Mouse (Mus musculus) gastrocnemius, postnatal 14 days (tissue): ENCODE results near the gene Fcrl1. TPM values are rescaled to one million over a fixed set of nuclear protein-coding genes. Genes with fewer than 3 reads are reported as not detected.
"Not testable (repeated sequence)": the region's sequence is repeated elsewhere in the genome, so short reads cannot be mapped to it uniquely, and the experiment has no call there.

Experiments used
- DNase-seq: peaks from one replicate; pipeline ENCODE4 v3.0.0; 2021; ENCODE audit warnings: mixed read lengths
- intact Hi-C: fragments of 180-260 bp; cut with DNase I; formaldehyde crosslinking; loops from one replicate; pipeline ENCODE4 v1.15.1; 2025; ENCODE audit warnings: low total_unique reads
- long read RNA-seq, 2 experiments: library from polyadenylated mRNA; stranded (forward); transcript quantifications; one replicate each; pipeline ENCODE4 v2.0.0; 2021
- total RNA-seq, 2 experiments: library from RNA; stranded (reverse); gene quantifications; 2 replicates each; pipeline ENCODE4 v1.2.3; 2021

Gene Fcrl1
- not detected for total RNA-seq
- long read RNA-seq, experiment 1, result 0 reads
- long read RNA-seq, experiment 2, result 0 reads

DNA sequence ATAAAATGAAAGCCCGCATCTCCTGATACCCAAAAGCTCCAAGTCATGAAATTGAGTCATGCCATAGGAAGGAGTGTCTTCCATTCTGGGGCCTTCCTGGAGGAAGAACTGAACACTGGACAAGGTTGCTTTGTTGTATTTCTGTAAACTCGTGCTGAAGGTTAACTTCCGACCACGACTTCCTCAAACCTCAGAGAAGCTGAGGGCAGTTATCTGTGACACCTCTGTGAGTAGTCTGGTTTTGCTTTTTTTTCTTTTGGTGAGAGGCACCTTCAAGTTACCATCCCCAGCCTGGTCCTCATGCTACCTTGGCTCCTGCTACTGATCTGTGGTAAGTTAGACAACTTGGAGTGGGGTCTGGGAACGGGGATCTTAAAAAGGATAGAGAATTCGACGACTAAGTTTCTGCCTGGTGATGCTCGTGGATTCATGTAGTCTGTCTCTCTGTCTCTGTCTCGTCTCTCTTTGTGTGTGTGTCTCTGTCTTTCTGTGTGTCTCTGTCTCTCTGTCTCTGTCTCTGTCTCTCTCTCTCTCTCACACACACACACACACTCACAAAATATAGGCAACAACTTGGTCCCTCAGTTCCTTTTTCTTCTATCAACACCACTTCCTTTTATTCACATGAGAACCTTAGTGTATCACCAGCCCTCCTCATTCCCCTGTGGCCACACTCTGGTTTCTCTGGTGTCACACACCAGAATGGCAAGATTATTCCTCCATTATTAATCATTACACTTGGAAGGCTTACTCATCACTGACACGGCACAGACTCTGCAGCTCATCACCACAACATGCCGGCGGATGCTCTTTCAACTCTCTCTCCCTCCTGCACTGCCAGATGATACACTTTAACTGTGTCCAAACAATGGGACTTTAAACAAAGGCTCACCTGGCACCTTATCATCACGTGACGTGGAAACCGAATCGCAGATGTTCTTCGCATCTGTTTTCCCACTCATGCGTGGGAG is at the start of gene Fcrl1:
TSS of gene Fcrl1 (plus strand) at position 193 of the 971 bp plus-strand sequence.
- intact Hi-C loops, result no loop called here
- no peak for DNase-seq

DNA sequence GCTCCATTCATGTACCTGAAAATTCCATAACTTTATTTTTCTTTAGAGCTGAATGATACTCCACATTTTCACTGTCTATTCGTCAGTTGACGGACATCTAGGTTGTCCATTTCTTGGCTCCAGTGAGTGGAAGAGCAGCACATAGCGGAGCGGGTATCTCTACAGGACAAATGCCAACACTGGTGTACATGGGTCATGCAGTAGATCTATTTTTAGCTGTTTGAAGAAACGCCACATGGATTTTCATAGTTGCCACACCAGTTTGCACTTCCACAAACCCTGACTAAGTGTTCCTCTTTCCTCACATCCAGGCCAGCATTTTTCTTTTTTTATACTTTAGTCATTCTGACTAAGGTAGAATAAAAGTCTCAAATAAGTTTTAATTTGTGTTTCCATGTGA is 38.3 kb upstream of the Fcrl1 start:
- intact Hi-C loops, result no loop called here
- DNase-seq, result no peak

GRCm38 (mm10) chr3:87350992-87351391 is 25.2 kb upstream of the Fcrl1 start:
- DNase-seq, intact Hi-C loops: not testable (repeated sequence)

GRCm38 (mm10) chr3:87357581-87357980 is 18.6 kb upstream of the Fcrl1 start, which contains the start of gene Cd5l:
Gene Cd5l (plus strand): TSS chr3:87357881.
- no peak for DNase-seq
- intact Hi-C loops, result no loop called here

GRCm38 (mm10) chr3:87359215-87359614 is 17.0 kb upstream of the Fcrl1 start:
- intact Hi-C loops, result no loop called here
- no peak for DNase-seq

DNA sequence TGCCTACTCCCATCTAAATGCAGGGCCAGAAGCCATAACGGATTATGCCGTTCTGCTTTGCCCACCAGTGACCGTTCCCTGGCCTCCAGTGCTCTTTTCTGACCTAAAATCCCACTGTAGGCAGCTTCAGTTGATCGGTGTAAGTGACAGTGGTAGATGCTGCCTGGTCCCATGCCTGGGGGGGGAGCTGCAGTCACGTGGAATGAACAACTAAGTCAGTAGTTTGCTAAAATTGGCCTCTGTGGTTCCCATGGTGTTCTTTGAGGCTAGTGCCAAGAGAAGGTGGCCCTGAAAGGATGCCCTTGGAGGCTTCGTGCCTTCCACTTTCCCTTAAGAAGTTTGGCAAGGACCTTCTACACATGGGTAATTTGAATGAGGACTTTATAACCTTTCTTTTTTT is 15.7 kb upstream of the Fcrl1 start:
- no peak for DNase-seq
- intact Hi-C loops, result no loop called here

- DNase-seq, result no peak
- intact Hi-C loops, result no loop called here
These were observed 10.5 kb upstream of the Fcrl1 start for GRCm38 (mm10) chr3:87365691-87366090.

DNA sequence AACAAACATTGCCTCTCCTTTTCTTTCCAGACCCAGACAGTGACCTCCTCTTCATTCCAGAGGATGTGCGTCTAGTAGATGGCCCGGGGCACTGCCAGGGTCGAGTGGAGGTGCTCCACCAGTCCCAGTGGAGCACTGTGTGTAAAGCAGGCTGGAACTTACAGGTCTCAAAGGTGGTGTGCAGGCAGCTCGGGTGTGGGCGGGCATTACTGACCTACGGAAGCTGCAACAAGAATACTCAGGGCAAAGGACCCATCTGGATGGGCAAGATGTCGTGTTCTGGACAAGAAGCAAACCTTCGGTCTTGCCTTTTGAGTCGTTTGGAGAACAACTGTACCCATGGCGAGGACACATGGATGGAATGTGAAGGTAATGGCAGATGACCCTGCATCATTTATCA is 8.7 kb upstream of the Fcrl1 start:
- intact Hi-C loops, result no loop called here
- no peak for DNase-seq

DNA sequence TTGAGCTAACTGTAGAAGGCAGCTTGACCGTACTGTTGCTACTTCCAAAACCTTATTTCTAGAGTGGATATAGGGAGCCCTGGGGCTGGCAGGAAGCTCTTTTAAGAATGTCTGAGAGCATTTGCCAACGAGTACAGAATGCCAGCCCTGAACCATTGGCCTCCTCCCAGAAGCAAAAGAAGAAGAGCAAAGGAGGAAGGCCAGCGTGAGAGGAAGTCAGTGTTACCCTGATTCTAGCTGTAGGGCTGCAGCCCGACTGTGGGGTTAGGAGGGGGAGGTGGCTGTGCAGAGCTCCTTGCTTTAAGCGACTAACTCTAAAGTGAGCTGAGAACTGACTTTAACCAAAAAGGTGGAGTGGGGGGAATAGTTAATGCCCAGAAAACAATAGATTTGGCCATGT is 7.0 kb upstream of the Fcrl1 start:
- no peak for DNase-seq
- intact Hi-C loops, result no loop called here

DNA sequence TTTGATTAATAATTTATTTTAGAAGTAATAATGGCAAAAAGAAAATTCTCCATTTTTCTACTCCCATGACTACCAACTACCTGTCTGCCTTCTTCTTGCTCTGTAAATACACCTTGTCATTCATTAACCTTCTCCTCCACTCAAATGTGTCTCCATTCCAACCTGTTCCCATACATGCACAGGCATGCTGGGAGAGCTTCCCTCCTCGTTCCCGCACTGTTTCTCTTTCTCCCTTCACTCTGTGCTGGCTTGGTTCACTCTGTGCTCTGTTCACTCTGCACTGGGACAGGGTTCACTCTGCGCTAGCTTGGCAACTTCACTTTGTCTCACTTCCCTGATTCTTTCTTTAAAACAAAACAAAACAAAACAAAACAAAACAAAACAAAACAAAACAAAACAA is 1.0 kb downstream of the Fcrl1 start:
- intact Hi-C loops, result no loop called here
- DNase-seq, result no peak

- intact Hi-C loops, result no loop called here
- no peak for DNase-seq
These were observed 1.5 kb downstream of the Fcrl1 start for GRCm38 (mm10) chr3:87377719-87378118.

DNA sequence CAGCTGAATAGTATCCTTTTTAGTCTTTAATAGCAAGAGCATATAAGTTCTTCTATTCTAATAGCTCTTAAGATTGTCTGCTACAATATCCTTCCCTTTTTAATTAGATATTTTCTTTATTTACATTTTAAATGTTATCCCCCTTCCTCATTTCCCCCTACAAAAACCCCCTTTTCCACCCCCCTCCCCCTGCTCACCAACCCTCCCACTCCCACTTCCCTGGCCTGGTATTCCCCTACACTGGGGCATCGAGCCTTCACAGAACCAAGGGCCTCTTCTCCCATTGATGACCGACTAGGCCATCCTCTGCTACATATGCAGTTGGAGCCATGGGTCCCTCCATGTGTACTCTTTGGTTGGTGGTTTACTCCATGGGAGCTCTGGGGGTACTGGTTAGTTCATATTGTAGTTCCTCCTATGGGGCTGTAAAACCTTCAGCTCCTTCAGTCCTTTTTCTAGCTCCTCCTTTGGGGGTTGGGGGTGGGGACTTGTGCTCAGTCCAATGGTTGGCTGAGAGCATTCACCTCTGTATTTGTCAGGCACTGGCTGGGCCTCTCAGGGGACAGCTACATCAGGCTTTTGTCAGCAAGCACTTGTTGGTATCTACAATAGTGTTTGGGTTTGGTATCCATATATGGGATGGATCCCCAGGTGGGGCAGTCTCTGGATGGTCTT is 3.6 kb downstream of the Fcrl1 start:
- intact Hi-C loops, DNase-seq: not testable (repeated sequence)

DNA sequence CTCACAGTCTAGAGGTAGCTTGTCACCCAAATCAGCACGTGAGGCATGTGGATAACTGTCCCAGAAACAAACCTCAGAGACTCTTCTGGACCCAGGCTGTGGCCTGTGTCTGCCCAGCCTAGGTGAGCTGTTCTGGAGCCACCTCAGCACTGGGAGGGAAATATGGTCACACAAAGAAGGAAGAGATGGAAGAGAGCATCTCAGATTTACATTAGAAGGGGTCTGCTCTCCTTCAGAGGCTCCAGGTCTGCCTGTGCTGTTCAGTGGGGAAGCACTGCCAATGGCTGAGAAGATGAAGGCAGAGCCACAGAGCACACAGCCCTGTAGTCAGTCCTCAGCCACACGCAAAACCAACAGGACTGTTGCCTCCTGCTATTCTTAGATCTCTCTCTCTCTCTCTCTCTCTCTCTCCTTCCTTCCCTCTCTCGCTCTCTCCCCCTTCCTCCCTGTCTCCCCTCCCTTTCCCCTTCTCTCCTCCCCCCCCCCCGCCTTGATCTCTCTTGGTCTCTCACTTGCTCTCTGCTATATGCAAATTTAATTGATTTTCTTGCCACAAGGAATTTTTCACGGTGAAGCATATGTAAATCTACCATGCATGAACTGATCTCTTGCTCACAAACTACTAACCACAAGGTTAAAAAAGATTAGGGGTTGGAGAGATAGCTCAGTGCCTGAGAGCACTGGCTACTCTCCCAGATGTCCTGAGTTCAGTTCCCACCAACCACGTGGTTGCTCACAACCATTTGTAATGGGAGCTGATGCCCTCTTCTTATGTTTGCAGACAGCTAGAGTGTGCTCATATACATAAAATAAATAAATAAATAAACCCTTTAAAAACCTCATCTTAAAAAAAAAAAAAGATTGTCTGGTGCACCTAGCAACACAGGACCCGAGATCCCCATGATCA is 5.9 kb downstream of the Fcrl1 start:
- no peak for DNase-seq
- intact Hi-C loops, result no loop called here

- intact Hi-C loops, result no loop called here
- no peak for DNase-seq
These were observed 7.1 kb downstream of the Fcrl1 start for GRCm38 (mm10) chr3:87383308-87383707.

GRCm38 (mm10) chr3:87385105-87385504 is 8.9 kb downstream of the Fcrl1 start:
- intact Hi-C loops, result no loop called here
- no peak for DNase-seq

- no peak for DNase-seq
These were observed 14.7 kb downstream of the Fcrl1 start for GRCm38 (mm10) chr3:87390935-87391334.

GRCm38 (mm10) chr3:87398809-87399208 is 22.6 kb downstream of the Fcrl1 start:
- intact Hi-C loops, result no loop called here

More at GRCm38 (mm10) chr3:87390935-87391334, 14.7 kb downstream of the Fcrl1 start:
- intact Hi-C loops, result no loop called here

GRCm38 (mm10) chr3:87399906-87400305 is 23.7 kb downstream of the Fcrl1 start:
- intact Hi-C loops, result no loop called here
- DNase-seq, result no peak

More at GRCm38 (mm10) chr3:87398809-87399208, 22.6 kb downstream of the Fcrl1 start:
- DNase-seq, result no peak

DNA sequence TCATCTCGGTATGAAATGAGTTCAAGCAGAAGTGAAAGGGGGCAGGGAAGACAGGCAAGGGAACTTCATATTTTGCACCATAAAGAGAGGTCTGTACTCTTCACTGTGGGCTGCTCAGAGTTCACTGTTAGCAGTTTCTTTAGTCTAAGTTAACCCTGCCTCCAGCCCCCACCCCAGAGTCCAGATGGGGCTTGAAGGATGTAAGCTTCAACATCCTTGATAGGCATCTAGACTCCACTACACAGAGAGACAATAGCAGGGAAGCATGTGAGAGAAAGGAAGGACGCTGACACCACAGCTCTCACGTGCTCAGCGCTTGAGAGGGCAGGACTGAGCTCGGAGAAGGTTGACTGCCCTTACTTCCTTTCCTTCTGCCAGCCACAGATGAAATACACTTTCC is 25.1 kb downstream of the Fcrl1 start:
- intact Hi-C loops, result no loop called here
- no peak for DNase-seq

- intact Hi-C loops, result no loop called here
- no peak for DNase-seq
These were observed 32.0 kb downstream of the Fcrl1 start for GRCm38 (mm10) chr3:87408171-87408570.
